Mouse (Mus musculus) cerebellum, postnatal 25 days (tissue): ENCODE results near the gene Kctd4.

Experiments used
- DNase-seq, 2 experiments: peaks; one replicate each; pipeline ENCODE4 v3.0.0; 2021; ENCODE audit warnings: mixed read lengths in 2 of 2

Gene Kctd4

DNA sequence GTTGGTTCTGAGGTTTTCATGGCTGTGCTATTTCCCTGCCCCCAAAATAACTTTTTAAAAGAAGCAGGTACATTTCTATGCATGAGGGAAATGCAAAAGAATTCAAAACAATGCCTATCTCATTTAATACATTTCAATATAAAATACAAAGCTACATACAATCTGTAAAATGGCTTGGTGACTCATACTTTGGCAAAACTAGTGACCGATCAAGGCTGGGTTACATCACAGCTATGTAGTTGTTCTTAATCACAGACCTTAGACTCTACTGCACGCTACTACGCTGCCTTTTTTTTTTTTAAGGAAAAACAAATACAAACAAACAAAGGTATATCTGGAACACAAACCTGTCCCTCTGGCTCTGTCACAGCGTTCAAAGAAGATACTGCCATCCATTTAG lies 37.6 kb downstream of the Kctd4 start:
- DNase-seq = no peak

DNA sequence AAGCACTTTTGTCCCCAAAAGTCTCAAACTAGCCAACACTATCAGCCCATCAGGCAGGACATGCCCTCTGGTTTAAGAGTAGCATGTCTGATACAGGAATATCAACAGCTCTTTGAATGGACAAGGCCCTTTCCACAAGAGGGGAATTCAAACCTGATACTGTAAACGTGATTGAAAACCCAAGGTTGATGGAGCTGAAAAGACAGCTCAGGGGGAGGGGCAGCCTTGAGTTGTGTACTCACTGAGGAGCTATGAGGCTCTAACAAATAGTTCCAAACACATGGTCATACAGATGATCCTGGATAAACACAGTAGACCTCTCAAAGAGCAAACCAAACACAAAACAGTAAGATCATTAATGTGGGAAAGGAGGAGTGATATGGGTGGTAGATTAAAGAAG lies 43.3 kb downstream of the Kctd4 start:
- no peak for DNase-seq

DNA sequence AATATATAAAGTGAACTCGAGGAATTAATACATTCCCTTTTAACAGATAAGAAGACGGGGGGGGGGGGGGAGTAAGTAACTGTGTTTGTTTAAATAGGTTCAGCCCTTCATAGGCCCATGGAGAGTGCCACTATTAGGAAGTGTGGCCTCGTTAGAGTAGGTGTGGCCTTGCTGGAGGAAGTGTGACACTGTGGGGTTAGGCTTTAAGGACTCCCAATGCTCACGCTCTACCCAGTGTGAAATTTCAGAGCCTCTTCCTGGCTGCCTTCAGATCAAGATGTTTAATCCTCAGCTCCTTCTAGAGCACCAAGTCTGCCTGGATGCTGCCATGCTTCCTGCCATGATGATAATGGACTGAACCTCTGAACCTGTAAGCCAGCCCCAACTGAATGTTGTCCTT lies 47.0 kb downstream of the Kctd4 start:
- DNase-seq = no peak

DNA sequence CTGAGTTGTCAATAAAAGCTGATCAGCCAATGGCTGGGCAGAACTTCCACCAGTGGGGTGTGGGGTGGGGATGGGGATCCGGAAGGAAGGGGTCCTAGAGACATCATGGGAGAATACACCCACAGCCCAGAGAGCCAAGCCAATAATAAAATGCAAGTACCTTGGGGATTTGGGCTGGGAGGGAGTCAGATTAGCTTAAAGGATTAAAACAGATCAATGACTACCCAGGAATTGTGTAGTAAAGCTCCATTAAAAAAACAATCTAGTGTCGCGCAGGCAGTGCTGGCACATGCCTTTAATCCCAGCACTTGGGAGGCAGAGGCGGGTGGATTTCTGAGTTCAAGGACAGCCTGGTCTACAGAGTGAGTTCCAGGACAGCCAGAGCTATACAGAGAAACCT lies 50.2 kb downstream of the Kctd4 start:
- DNase-seq = no peak

DNA sequence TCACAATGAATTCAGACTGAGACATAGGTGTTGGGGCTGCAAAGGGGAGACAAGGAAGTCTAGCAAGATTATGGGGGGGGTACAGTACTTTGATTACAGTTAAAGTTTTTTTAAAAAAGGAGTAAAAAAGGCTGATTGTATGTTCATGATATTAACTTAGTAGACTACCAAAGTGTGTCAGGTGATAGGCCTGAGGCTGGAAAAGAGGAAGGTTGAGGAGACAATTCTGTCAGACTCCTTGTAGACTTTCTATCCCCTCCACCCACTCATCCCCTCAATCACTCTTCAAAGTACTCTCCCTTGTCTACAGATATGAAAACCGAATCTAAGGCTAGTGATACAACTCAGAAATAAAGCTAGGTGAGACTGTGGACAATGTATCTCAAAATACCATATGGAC lies 53.4 kb downstream of the Kctd4 start:
- DNase-seq = no peak

DNA sequence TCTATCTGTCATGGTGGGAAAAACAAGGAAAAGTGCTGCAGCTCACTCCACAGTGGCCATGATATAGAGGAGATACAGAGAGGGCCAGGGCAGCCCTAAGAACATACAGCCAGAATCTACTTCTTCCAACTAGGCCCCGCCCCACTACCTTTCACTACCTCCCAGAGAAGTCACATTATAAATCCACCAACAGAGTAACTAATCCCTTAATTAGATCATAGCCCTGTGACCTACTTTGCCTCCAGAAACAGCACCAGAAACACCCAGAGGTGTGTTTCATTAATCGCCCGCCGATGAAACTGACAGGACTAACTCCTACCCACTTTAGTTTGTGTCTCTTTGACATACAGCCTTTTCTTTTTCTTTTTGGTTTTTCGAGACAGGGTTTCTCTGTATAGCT lies 54.4 kb downstream of the Kctd4 start:
- no peak for DNase-seq

DNA sequence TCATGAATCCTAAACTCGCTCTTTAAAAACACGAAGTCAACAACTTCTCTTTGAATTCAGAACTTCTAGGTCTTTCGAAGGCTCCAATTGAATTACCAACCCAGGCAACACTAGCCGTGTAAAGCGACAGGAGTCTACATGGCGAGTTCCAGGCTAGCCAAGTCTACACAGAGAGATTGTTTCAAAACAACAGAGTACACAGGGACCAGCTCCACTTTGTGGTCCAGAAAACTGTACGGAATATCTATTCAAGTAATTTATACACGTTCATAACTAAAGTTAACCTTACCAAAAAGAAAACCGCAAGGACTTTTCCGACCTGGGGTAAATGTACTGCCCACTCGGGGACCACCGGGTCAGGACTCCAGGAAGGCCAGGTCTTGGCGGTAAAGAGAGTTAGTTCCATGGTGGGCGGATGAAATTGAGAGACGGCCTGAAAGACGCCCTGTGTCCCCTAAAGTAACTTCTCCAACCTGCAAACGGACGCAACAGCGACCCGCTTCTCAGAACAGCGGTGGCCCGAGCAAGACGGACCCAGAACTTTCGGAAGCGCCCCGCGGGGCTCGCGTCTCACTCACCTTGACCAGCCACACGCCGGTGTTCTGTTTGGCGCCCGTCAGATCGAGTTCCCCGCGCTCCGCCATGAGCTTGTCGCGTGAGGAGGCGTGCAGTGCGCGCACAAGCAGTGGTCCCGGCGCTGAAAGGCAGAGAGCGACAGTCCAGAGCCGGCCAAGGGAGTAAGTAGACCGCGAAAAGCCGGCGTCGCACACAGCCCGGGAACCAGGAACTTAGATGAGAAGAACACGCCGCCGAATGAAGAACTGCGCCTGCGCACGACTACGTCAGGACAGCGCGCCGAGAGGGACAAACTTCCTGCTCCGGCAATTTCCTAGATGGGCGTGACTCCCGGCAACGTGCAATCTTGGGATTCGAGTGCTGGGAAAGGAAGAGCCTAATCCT lies 55.6 kb downstream of the Kctd4 start, which contains the start of gene Gtf2f2:
Gene Gtf2f2 (minus strand): TSS at position 764 of the 960 bp plus-strand sequence.
- DNase-seq = peak; percentile 97 to 99

DNA sequence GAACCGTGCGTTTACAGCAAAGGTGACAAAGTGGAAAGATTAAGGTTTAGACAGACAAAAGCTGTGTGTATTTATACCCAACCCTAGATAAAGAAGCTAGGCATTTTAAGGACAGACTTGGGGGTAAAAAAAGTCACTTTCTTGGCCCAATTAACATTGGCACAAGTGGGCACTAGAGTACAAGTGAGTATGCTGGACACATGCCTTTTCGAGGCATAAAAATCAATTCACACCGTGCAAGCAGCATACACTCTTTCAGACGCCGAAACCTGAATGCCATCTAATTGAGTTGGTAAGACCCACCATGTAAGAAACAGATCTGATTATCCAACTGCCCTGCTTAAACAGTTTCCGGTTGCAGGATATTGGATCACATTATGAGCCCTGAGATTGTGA lies 56.3 kb downstream of the Kctd4 start:
- no peak for DNase-seq

DNA sequence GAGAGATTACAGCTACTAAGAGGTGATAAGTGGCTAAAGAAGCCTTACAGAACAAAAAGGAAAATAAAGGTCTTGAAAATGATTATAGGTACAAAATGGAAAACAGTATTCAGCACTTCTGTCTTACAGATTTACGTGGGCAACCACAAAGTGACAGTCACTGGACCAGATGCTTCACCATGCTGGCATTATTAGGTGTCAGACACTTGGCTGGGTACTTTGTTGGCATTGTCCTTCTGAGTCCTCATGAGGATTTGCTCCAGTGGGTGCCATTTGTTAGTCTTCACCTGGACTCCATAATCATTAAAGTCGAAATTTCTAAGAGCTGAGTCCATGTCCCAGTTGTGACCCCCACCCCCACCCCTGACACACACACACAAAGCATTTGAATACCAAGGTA lies 59.5 kb downstream of the Kctd4 start:
- DNase-seq = no peak
